ENCODE assay signal across 20 mouse cellular contexts in genomic region chr16:95752502-95752901, GRCm38 (mm10). TPM values are rescaled to one million over a fixed set of nuclear protein-coding genes. Genes with fewer than 3 reads are reported as not detected.
DNase-seq lines count a peak whose midpoint lies in the region; ATAC-seq and TF ChIP-seq lines count a peak whose summit lies in the region.
"Had no signal": no experiment of that assay in that cellular context is flagged by ENCODE, and none has a peak within 500 bp of the region (broad histone marks: within the 10 kb centered on the region; RNA-seq: fewer than 3 reads in every experiment).

No protein-coding gene starts in this region.

- H3K4me1 ChIP-seq in heart, postnatal 0 days (ENCODE audit: control insufficient read depth, insufficient read depth) = peaks cover 34% of the 10 kb centered on the region
- H3K4me1 ChIP-seq: hindbrain, embryonic 13.5 days had no signal

- intact Hi-C loops in gastrocnemius, adult 2 months (cut with DNase I) = loop anchor here (5.0 kb wide), 1 partner anchor 105 kb away; no protein-coding TSS in a partner anchor
- intact Hi-C loops in left cerebral cortex, adult 2 months (cut with DNase I) = no loop called here

- H3K36me3 ChIP-seq in heart, postnatal 0 days (replicated peaks; ENCODE audit: control insufficient read depth, insufficient read depth, low read length) = no peaks in the 10 kb centered on the region
- H3K36me3 ChIP-seq: forebrain, embryonic 10.5 days; hindbrain, embryonic 13.5 days; limb, embryonic 12.5 days; midbrain, embryonic 10.5 days had no signal

- no peaks in the 10 kb centered on the region for H3K9me3 ChIP-seq in heart, postnatal 0 days (replicated peaks; ENCODE audit: control insufficient read depth, low read length)
- H3K9me3 ChIP-seq: forebrain, embryonic 10.5 days; hindbrain, embryonic 13.5 days; limb, embryonic 12.5 days; midbrain, embryonic 10.5 days had no signal

- TF ChIP-seq CTCF in gastrocnemius, adult 2 months (IDR thresholded peaks at IDR 0.05) = no peak
- TF ChIP-seq CTCF in heart, postnatal 0 days (IDR thresholded peaks at IDR 0.05; ENCODE audit: low read depth) = no peak
- no peak for TF ChIP-seq CTCF in left cerebral cortex, adult 2 months (IDR thresholded peaks at IDR 0.05)

- peak overlapping the region; percentile 59 for H3K27ac ChIP-seq in gastrocnemius, adult 2 months
- peak overlapping the region; percentile 72 for H3K27ac ChIP-seq in heart, postnatal 0 days (ENCODE audit: low read depth)
- H3K27ac ChIP-seq in left cerebral cortex, adult 2 months = no peak overlapping the region
- H3K27ac ChIP-seq: forebrain, embryonic 10.5 days; hindbrain, embryonic 13.5 days; layer of hippocampus, adult 2 months; limb, embryonic 12.5 days; liver, embryonic 14.5 days; midbrain, embryonic 10.5 days had no signal

- no peak overlapping the region for H3K4me3 ChIP-seq in gastrocnemius, adult 2 months
- no peak overlapping the region for H3K4me3 ChIP-seq in heart, postnatal 0 days (ENCODE audit: low read depth, low read length)
- H3K4me3 ChIP-seq in left cerebral cortex, adult 2 months = no peak overlapping the region
- H3K4me3 ChIP-seq: forebrain, embryonic 10.5 days; hindbrain, embryonic 13.5 days; layer of hippocampus, adult 2 months; limb, embryonic 12.5 days; midbrain, embryonic 10.5 days had no signal

- no peak for TF ChIP-seq EP300 in heart, postnatal 0 days (IDR thresholded peaks at IDR 0.05; ENCODE audit: low read depth)

- no peak for DNase-seq in gastrocnemius, adult 2 months
- DNase-seq in gastrocnemius, postnatal 10 days = no peak
- DNase-seq in heart, postnatal 0 days (ENCODE audit: low spot score) = peak; percentile 59
- no peak for DNase-seq in heart, postnatal 4 days
- peak; percentile 42 for DNase-seq in CD4-positive helper T cell, adult 2 months (ENCODE audit: low read depth, low spot score)
- DNase-seq in induced T-regulatory cell, adult 2 months (ENCODE audit: low read depth) = peak; percentile 56
- DNase-seq in left cerebral cortex, adult 2 months (ENCODE audit: extremely low spot score in 1 of 2, low spot score in 2 of 2) = no peak
- DNase-seq in neural tube, embryonic 10.5 days (ENCODE audit: extremely low spot score, low spot score) = no peak
- DNase-seq: adrenal gland, postnatal 10 days; cerebellum, adult 8-10 months; kidney, adult 18-20 months; kidney, postnatal 14 days had no signal

- no peaks in the 10 kb centered on the region for H3K27me3 ChIP-seq in heart, postnatal 0 days (ENCODE audit: control insufficient read depth, insufficient read depth, low read length)
- H3K27me3 ChIP-seq: hindbrain, embryonic 13.5 days; limb, embryonic 12.5 days had no signal

- 42% methylated on average over 9 of the region's 9 CpGs for WGBS in heart, postnatal 0 days

- no peak overlapping the region for H3K9ac ChIP-seq in heart, postnatal 0 days (replicated peaks; ENCODE audit: low read depth, low read length)
- H3K9ac ChIP-seq: hindbrain, embryonic 13.5 days; limb, embryonic 12.5 days; liver, embryonic 14.5 days had no signal

- no peak overlapping the region for H3K4me2 ChIP-seq in heart, postnatal 0 days (ENCODE audit: low read depth, low read length)
- H3K4me2 ChIP-seq: hindbrain, embryonic 13.5 days; limb, embryonic 12.5 days had no signal

- ATAC-seq in heart, postnatal 0 days (ENCODE audit: insufficient read depth, low read depth) = no peak; the same call in 1 of the 2 replicates
- ATAC-seq: forebrain, embryonic 16.5 days; inflammation-experienced regulatory T-cells, adult 6 months had no signal

RNA-seq across cellular contexts. Expression of gene Ets2, which starts 50.6 kb away (rescaled TPM):
- total RNA-seq in gastrocnemius, adult 2 months (2021) = 10 to 100 TPM; 22.7 to 41.9 TPM
- 10 to 100 TPM; 57.8 to 65.1 TPM for total RNA-seq in gastrocnemius, postnatal 10 days (2021)
- total RNA-seq in heart, postnatal 0 days (2014; rRNA removed; ENCODE audit: low replicate concordance) = 61.2 and 69.2 TPM in 2 replicates
- 44.0 and 45.0 TPM in 2 replicates for polyA plus RNA-seq in heart, postnatal 0 days (2015; fragmentation: Nextera tagmentation; extraction: Ambion mirVana)
- 100 to 1,000 TPM; 106 to 110 TPM for total RNA-seq in heart, postnatal 4 days (2021)
- 10 to 100 TPM; 83.2 to 85.1 TPM for total RNA-seq in left cerebral cortex, adult 2 months (2021)

Comparison
In these comparisons a context has a peak if more than half of its experiments do, and no peak if none do; other contexts are left out.
1. DNase-seq: peak in heart, postnatal 0 days (single experiment), CD4-positive helper T cell, adult 2 months (single experiment) and induced T-regulatory cell, adult 2 months (single experiment); none in gastrocnemius, adult 2 months (single experiment), gastrocnemius, postnatal 10 days (single experiment), heart, postnatal 4 days (single experiment), left cerebral cortex, adult 2 months (0 of 2) and neural tube, embryonic 10.5 days (single experiment).